Mouse (Mus musculus) adipose tissue, adult 10 weeks (tissue): ENCODE results near the gene Rptor. TPM values are rescaled to one million over a fixed set of nuclear protein-coding genes. Genes with fewer than 3 reads are reported as not detected.

Experiments used
- polyA plus RNA-seq: library from polyadenylated mRNA; stranded (reverse); fragments of 350-450 nt; fragmentation: Illumina TruSeq; extraction: RNeasy Lipid Tissue Mini Kit (QIAGEN cat#74804); gene quantifications from one replicate; pipeline ENCODE4 v1.2.3, GENCODE M21; 2014; ENCODE audit warnings: low read depth, low replicate concordance

Rptor gene
- polyA plus RNA-seq = 19.6 TPM

DNA sequence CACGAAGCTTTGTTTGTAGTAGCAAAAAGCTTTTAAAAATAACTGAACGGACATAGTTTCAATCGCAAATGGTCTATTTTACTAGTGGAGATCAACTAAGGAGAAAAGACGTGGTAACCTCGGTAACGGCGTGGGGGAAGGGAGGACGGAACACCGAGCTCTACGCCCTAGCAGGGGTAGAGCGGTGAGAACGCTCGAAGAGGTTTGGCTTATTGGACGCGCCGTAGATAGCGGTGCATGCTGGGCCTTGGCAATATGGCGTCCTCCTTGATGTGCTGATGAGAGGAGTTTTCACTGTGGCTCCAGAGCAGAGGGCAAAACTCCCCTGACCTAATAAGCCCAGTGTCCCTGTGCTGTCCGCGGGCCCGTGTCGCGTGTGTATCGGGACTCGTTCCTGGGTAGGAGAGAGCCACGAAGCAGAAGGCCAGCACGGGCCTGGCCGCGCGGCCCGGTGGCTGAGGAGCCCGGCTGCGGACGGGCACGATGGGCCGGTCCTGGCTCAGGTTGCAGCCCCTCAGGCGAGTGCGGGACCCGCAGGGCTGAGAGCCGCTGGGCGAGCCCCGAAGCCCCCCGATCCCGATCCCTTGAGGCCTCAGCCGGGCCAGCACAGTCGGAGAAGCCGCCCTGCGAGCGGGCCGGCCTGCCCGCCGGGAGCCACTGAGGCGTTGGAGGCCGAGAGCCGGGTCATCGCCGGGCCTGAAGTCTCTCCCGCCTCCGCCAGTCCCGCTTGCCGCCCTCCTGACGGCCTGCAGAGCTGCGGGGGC is at the start of gene Rptor:
Rptor (plus strand) TSS at position 143 of the 764 bp plus-strand sequence.

GRCm38 (mm10) chr11:119913291-119913934 is 310.7 kb downstream of the Rptor start, which contains the start of gene Chmp6:
Gene Chmp6 (plus strand): TSS chr11:119913441.

GRCm38 (mm10) chr11:119942727-119943427 is 340.2 kb downstream of the Rptor start, which contains the start of gene Baiap2:
Gene Baiap2 (plus strand): TSS chr11:119942763.

Other genes with a start within 250 kb of the Rptor start
- gene Sgsh, start 247.4 kb upstream of the Rptor start, polyA plus RNA-seq = 12.3 TPM
- gene Slc26a11, start 247.3 kb upstream of the Rptor start, polyA plus RNA-seq = 9.0 TPM
- 36.8 TPM for gene Rnf213, start 209.8 kb upstream of the Rptor start, polyA plus RNA-seq
- 15.1 TPM for gene Endov, start 111.6 kb upstream of the Rptor start, polyA plus RNA-seq
- gene Nptx1, start 55.2 kb upstream of the Rptor start, polyA plus RNA-seq = 10.2 TPM